Mouse (Mus musculus) neural tube, embryonic 12.5 days (tissue): ENCODE results near the gene Dkkl1. TPM values are rescaled to one million over a fixed set of nuclear protein-coding genes. Genes with fewer than 3 reads are reported as not detected.
A peak's percentile ranks its signal among the peaks of the same experiment; 100 is the strongest.
"Not testable (repeated sequence)": the region's sequence is repeated elsewhere in the genome, so short reads cannot be mapped to it uniquely, and the experiment has no call there.

ENCODE experiments used
- ATAC-seq: fragments of 200-750 bp; cut with Nextera tagmentation; 2 replicates; pipeline ENCODE4 v1.8.0; 2017; ENCODE audit warnings: low read depth, mild to moderate bottlenecking, moderate TSS enrichment, moderate library complexity; ENCODE audit not compliant: low FRiP score
- H3K27ac ChIP-seq: fragments of 300-500 bp; sonication (generic); 2 replicates; pipeline ENCODE4 v1.5.1; 2016
- H3K27me3 ChIP-seq: fragments of 300-500 bp; sonication (generic); replicated peaks from 2 replicates; pipeline ENCODE4 v1.6.1; 2016; ENCODE audit warnings: mild to moderate bottlenecking
- H3K36me3 ChIP-seq: fragments of 300-500 bp; sonication (generic); 2 replicates; pipeline ENCODE4 v1.6.1; 2016; ENCODE audit warnings: mild to moderate bottlenecking
- H3K4me1 ChIP-seq: fragments of 300-500 bp; sonication (generic); 2 replicates; pipeline ENCODE4 v1.6.1; 2016
- H3K4me2 ChIP-seq: fragments of 300-500 bp; sonication (generic); replicated peaks from 2 replicates; pipeline ENCODE4 v1.6.1; 2016; ENCODE audit warnings: mild to moderate bottlenecking
- H3K4me3 ChIP-seq: fragments of 300-500 bp; sonication (generic); 2 replicates; pipeline ENCODE4 v1.5.1; 2016
- H3K9ac ChIP-seq: fragments of 300-500 bp; sonication (generic); 2 replicates; pipeline ENCODE4 v1.6.1; 2016; ENCODE audit warnings: mild to moderate bottlenecking
- H3K9me3 ChIP-seq: fragments of 300-500 bp; sonication (generic); 2 replicates; pipeline ENCODE4 v1.6.1; 2016; ENCODE audit warnings: mild to moderate bottlenecking
- WGBS: fragments of 180-500 bp; shearing (Covaris S2); methylation state at CpG from one replicate; pipeline ENCODE4 v1.1.7; 2016; 5-methylcytosine and 5-hydroxymethylcytosine counted together
- polyA plus RNA-seq: library from polyadenylated mRNA; unstranded; fragments of >200 nt; fragmentation: Nextera tagmentation; extraction: Ambion mirVana; gene quantifications from 2 replicates; pipeline ENCODE4 v1.2.1, GENCODE M21; 2016

Gene Dkkl1
- polyA plus RNA-seq, 1 experiment from 2014 or later, result 7.5 TPM

- WGBS, result 73% methylated on average over 1 of the region's 1 CpGs
- not testable (repeated sequence) for ATAC-seq, H3K9ac ChIP-seq
Observed at GRCm38 (mm10) chr7:45173772-45174171, 38.2 kb downstream of the Dkkl1 start.

GRCm38 (mm10) chr7:45172974-45173373, 39.0 kb downstream of the Dkkl1 start:
- Histone ChIP-seq H3K4me3 (no peak overlapping the region), H3K27me3 (peaks cover 77% of the 10 kb centered on the region), H3K27ac (no peak overlapping the region), H3K9ac (no peak overlapping the region), H3K36me3 (no peaks in the 10 kb centered on the region), H3K9me3 (peaks cover 10% of the 10 kb centered on the region; the same call in 1 of the 2 replicates), H3K4me2 (no peak overlapping the region), H3K4me1 (peaks cover 25% of the 10 kb centered on the region)
- no peak for ATAC-seq
- 59% methylated on average over 7 of the region's 7 CpGs for WGBS

More at GRCm38 (mm10) chr7:45173772-45174171, 38.2 kb downstream of the Dkkl1 start:
- peaks cover 17% of the 10 kb centered on the region for H3K4me1 ChIP-seq
- peaks cover 10% of the 10 kb centered on the region; the same call in 1 of the 2 replicates for H3K9me3 ChIP-seq
- H3K36me3 ChIP-seq, H3K4me2 ChIP-seq, H3K27ac ChIP-seq, H3K4me3 ChIP-seq: not testable (repeated sequence)
- H3K27me3 ChIP-seq, result peaks cover 77% of the 10 kb centered on the region

DNA sequence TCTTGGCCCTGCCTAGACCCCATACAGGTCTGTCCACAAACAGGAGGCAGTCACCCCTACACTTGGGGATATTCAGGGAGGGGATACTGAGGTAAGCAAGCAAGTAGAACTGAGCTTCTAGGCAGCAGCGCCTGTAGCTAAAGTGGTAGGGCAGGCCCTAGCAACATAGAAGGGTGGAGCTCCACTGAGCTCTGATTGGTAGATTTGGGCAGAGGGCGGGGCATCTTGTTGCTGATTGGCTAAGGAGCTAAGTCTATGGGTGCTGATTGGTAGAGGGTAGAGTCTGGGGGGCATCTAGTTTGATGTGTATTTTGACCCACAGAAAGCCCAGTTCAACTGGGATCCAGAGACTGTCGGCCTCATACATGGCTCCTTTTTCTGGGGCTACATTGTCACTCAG, 42.5 kb downstream of the Dkkl1 start:
- H3K36me3 ChIP-seq, result no peaks in the 10 kb centered on the region
- WGBS, result 90% methylated on average over 3 of the region's 3 CpGs
- H3K4me2 ChIP-seq, result no peak overlapping the region
- peaks cover 10% of the 10 kb centered on the region; the same call in 1 of the 2 replicates for H3K9me3 ChIP-seq
- no peak overlapping the region for H3K9ac ChIP-seq
- H3K27me3 ChIP-seq, result peaks cover 77% of the 10 kb centered on the region
- H3K4me3 ChIP-seq, result no peak overlapping the region
- H3K4me1 ChIP-seq, result peaks cover 16% of the 10 kb centered on the region
- no peak overlapping the region for H3K27ac ChIP-seq
- no peak for ATAC-seq

- no peaks in the 10 kb centered on the region for H3K36me3 ChIP-seq
- peaks cover 10% of the 10 kb centered on the region; the same call in 1 of the 2 replicates for H3K9me3 ChIP-seq
- peak overlapping the region; percentile 24 for H3K4me2 ChIP-seq
- no peak overlapping the region for H3K9ac ChIP-seq
- H3K4me3 ChIP-seq, result no peak overlapping the region
- peaks cover 19% of the 10 kb centered on the region for H3K4me1 ChIP-seq
- no peak overlapping the region for H3K27ac ChIP-seq
- no peak for ATAC-seq
- H3K27me3 ChIP-seq, result peaks cover 77% of the 10 kb centered on the region
- 5% methylated on average over 24 of the region's 24 CpGs for WGBS
Observed at GRCm38 (mm10) chr7:45168656-45169055, 43.3 kb downstream of the Dkkl1 start.

- H3K4me3 ChIP-seq, result no peak overlapping the region
- H3K36me3 ChIP-seq, result no peaks in the 10 kb centered on the region
- peaks cover 10% of the 10 kb centered on the region; the same call in 1 of the 2 replicates for H3K9me3 ChIP-seq
- peak overlapping the region; percentile 24; the same call in 1 of the 2 replicates for H3K4me2 ChIP-seq
- H3K9ac ChIP-seq, result no peak overlapping the region
- H3K4me1 ChIP-seq, result peaks cover 21% of the 10 kb centered on the region
- ATAC-seq, result no peak
- H3K27me3 ChIP-seq, result peaks cover 85% of the 10 kb centered on the region
- no peak overlapping the region for H3K27ac ChIP-seq
- WGBS, result 2% methylated on average over 19 of the region's 19 CpGs
Observed at GRCm38 (mm10) chr7:45167761-45168445, 44.0 kb downstream of the Dkkl1 start.

- no peak overlapping the region for H3K9ac ChIP-seq
- no peak for ATAC-seq
- H3K9me3 ChIP-seq, result peaks cover 10% of the 10 kb centered on the region; the same call in 1 of the 2 replicates
- no peak overlapping the region for H3K4me2 ChIP-seq
- 32% methylated on average over 10 of the region's 10 CpGs for WGBS
- no peak overlapping the region for H3K4me3 ChIP-seq
- peaks cover 27% of the 10 kb centered on the region for H3K4me1 ChIP-seq
- H3K27ac ChIP-seq, result no peak overlapping the region
- no peaks in the 10 kb centered on the region for H3K36me3 ChIP-seq
- H3K27me3 ChIP-seq, result peaks cover 85% of the 10 kb centered on the region
Observed at GRCm38 (mm10) chr7:45166950-45167401, 45.0 kb downstream of the Dkkl1 start.

GRCm38 (mm10) chr7:45165701-45166100, 46.2 kb downstream of the Dkkl1 start:
- no peak for ATAC-seq
- Histone ChIP-seq H3K9me3 (peaks cover 10% of the 10 kb centered on the region; the same call in 1 of the 2 replicates), H3K27ac (no peak overlapping the region), H3K36me3 (peaks cover 5% of the 10 kb centered on the region; the same call in 1 of the 2 replicates), H3K4me1 (peaks cover 27% of the 10 kb centered on the region), H3K4me3 (no peak overlapping the region), H3K9ac (no peak overlapping the region), H3K4me2 (no peak overlapping the region), H3K27me3 (peaks cover 81% of the 10 kb centered on the region)
- 45% methylated on average over 11 of the region's 11 CpGs for WGBS

DNA sequence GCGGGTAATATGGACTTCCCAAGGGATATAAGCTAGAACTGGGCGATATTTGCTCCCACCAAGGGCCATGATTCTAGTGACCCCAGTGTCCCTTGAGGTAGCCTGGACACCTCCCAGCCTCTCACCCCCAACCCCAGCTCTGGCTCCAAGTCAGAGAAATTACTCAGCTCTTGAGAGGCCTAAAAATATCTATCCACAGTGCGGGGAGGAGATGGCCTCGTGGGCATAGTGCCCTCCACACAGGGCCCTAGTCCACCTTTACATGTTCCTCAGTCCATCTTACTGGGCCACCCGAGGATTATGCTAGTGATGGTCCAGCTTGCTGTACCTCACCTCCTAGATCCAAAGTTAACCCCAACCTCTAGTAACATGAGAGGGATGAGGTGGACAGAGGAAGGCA, 47.1 kb downstream of the Dkkl1 start:
- Histone ChIP-seq H3K4me2 (no peak overlapping the region), H3K27me3 (peaks cover 76% of the 10 kb centered on the region)

GRCm38 (mm10) chr7:45163735-45164490, 48.0 kb downstream of the Dkkl1 start, which contains the start of gene Slc17a7:
TSS of gene Slc17a7 (plus strand) at chr7:45163949.
- H3K36me3 ChIP-seq, result peaks cover 22% of the 10 kb centered on the region
- peaks cover 27% of the 10 kb centered on the region for H3K4me1 ChIP-seq
- peak within 1 kb of the TSS; percentile 65 for H3K4me2 ChIP-seq
- H3K4me3 ChIP-seq, result peak within 1 kb of the TSS; percentile 35
- H3K27me3 ChIP-seq, result peaks cover 67% of the 10 kb centered on the region
- peak within 1 kb of the TSS; percentile 56 for H3K9ac ChIP-seq
- WGBS, result 2% methylated on average over 41 of the region's 41 CpGs
- no peak for ATAC-seq
- no peak within 1 kb of the TSS for H3K27ac ChIP-seq
- no peaks in the 10 kb centered on the region for H3K9me3 ChIP-seq

More for the DNA sequence above, 47.1 kb downstream of the Dkkl1 start:
- WGBS, result 64% methylated on average over 5 of the region's 5 CpGs
- no peak overlapping the region for H3K4me3 ChIP-seq
- no peak overlapping the region for H3K27ac ChIP-seq
- no peak for ATAC-seq
- H3K36me3 ChIP-seq, result peaks cover 13% of the 10 kb centered on the region
- H3K9ac ChIP-seq, result no peak overlapping the region
- H3K9me3 ChIP-seq, result peaks cover 5% of the 10 kb centered on the region; the same call in 1 of the 2 replicates
- H3K4me1 ChIP-seq, result peaks cover 27% of the 10 kb centered on the region

DNA sequence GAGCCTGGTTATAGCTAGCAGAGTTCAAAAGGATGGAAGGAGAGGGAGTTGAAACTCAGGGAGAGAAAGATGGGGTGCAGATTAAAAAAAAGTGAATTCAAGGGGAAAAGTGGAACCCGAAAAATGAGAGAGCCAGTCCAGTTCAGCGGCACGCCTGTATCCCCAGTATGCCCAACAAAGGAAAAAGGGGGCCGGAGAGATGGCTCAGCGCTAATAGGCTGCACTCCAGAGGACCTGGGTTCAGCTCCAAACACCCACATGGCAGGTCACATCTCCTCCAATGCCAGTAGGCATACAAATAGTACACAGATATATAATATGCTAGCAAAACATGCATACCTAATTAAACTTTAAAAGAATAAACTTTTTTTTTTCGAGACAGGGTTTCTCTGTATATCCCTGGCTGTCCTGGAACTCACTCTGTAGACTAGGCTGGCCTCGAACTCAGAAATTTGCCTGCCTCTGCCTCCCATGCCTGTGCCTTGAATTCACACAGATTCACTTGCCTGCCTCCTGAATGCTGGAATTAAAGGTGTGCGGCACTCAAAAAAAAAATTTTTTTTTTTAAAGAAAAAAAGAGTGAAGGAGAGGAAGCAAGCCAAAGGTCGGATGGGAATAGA, 48.8 kb downstream of the Dkkl1 start:
- 72% methylated on average over 9 of the region's 9 CpGs for whole genome bisulfite sequencing
- H3K27ac ChIP-seq, result no peak overlapping the region
- H3K4me3 ChIP-seq, result no peak overlapping the region
- peaks cover 28% of the 10 kb centered on the region for H3K36me3 ChIP-seq
- ATAC-seq, result no peak
- H3K27me3 ChIP-seq, result peaks cover 59% of the 10 kb centered on the region
- no peaks in the 10 kb centered on the region for H3K9me3 ChIP-seq
- H3K4me2 ChIP-seq, result peak overlapping the region; percentile 65; the same call in 1 of the 2 replicates
- no peak overlapping the region for H3K9ac ChIP-seq
- H3K4me1 ChIP-seq, result peaks cover 19% of the 10 kb centered on the region

GRCm38 (mm10) chr7:45162551-45162950, 49.4 kb downstream of the Dkkl1 start:
- Histone ChIP-seq H3K4me2 (peak overlapping the region; percentile 63), H3K9ac (0 out of 2 replicates have a peak overlapping the region, but pooled peaks have one; percentile 40), H3K4me3 (no peak overlapping the region; the same call in 1 of the 2 replicates), H3K27me3 (peaks cover 53% of the 10 kb centered on the region), H3K4me1 (peaks cover 14% of the 10 kb centered on the region), H3K36me3 (peaks cover 34% of the 10 kb centered on the region), H3K9me3 (no peaks in the 10 kb centered on the region), H3K27ac (no peak overlapping the region)
- ATAC-seq, result no peak
- 29% methylated on average over 6 of the region's 6 CpGs for WGBS
